Mouse (Mus musculus) neural tube, embryonic 15.5 days (tissue): Measurements from ENCODE around the gene Tmsb10. TPM values are rescaled to one million over a fixed set of nuclear protein-coding genes. Genes with fewer than 3 reads are reported as not detected.

Experiments
- ATAC-seq: fragments of 200-750 bp; cut with Nextera tagmentation; 2 replicates; pipeline ENCODE4 v1.8.0; 2017; ENCODE audit warnings: mild to moderate bottlenecking, moderate TSS enrichment, moderate library complexity; ENCODE audit not compliant: low FRiP score
- H3K27ac ChIP-seq: fragments of 300-500 bp; sonication (generic); replicated peaks from 2 replicates; pipeline ENCODE4 v1.5.1; 2015; ENCODE audit warnings: mild to moderate bottlenecking, inconsistent platforms
- H3K27me3 ChIP-seq: fragments of 300-500 bp; sonication (generic); replicated peaks from 2 replicates; pipeline ENCODE4 v1.6.1; 2015; ENCODE audit warnings: inconsistent platforms
- H3K36me3 ChIP-seq: fragments of 300-500 bp; sonication (generic); 2 replicates; pipeline ENCODE4 v1.6.1; 2015; ENCODE audit warnings: inconsistent platforms
- H3K4me1 ChIP-seq: fragments of 300-500 bp; sonication (generic); 2 replicates; pipeline ENCODE4 v1.6.1; 2015; ENCODE audit warnings: inconsistent platforms
- H3K4me2 ChIP-seq: fragments of 300-500 bp; sonication (generic); 2 replicates; pipeline ENCODE4 v1.6.1; 2015; ENCODE audit warnings: inconsistent platforms, mild to moderate bottlenecking, moderate library complexity
- H3K4me3 ChIP-seq: fragments of 300-500 bp; sonication (generic); replicated peaks from 2 replicates; pipeline ENCODE4 v1.5.1; 2015; ENCODE audit warnings: mild to moderate bottlenecking, inconsistent platforms
- H3K9ac ChIP-seq: fragments of 300-500 bp; sonication (generic); replicated peaks from 2 replicates; pipeline ENCODE4 v1.6.1; 2015; ENCODE audit warnings: mild to moderate bottlenecking, inconsistent platforms
- H3K9me3 ChIP-seq: fragments of 300-500 bp; sonication (generic); replicated peaks from 2 replicates; pipeline ENCODE4 v1.6.1; 2016; ENCODE audit warnings: inconsistent platforms
- WGBS: fragments of 180-500 bp; shearing (Covaris S2); methylation state at CpG from one replicate; pipeline ENCODE4 v1.1.7; 2015; ENCODE audit warnings: mixed read lengths; 5-methylcytosine and 5-hydroxymethylcytosine counted together
- polyA plus RNA-seq: library from polyadenylated mRNA; unstranded; fragments of >200 nt; fragmentation: Nextera tagmentation; extraction: Ambion mirVana; gene quantifications from 2 replicates; pipeline ENCODE4 v1.2.1, GENCODE M21; 2015

Gene Tmsb10
- polyA plus RNA-seq, 1 experiment from 2014 or later: 4,902 TPM

DNA sequence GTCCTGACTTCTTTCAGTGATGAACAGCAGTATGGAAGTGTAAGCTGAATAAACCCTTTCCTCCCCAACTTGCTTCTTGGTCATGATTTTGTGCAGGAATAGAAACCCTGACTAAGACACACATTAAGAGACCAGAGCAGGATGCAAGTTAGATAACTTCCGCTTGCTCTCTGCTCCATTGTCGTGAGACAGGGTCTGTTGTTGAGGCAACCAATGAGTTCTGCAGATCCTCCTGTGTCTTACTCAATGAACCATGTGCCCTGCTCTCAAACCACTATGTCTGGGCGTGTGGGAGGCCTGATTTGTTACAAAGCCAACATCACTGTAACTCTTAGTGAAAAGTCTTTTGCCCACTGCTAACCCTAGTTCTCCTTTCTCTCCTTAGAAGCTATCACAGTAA lies 12.5 kb upstream of the Tmsb10 start:
- no peak overlapping the region for H3K27ac ChIP-seq
- no peaks in the 10 kb centered on the region for H3K4me1 ChIP-seq
- 81% methylated on average over 3 of the region's 3 CpGs for WGBS
- H3K36me3 ChIP-seq: no peaks in the 10 kb centered on the region
- H3K9me3 ChIP-seq: no peaks in the 10 kb centered on the region
- no peak overlapping the region for H3K9ac ChIP-seq
- H3K4me2 ChIP-seq: no peak overlapping the region
- no peak overlapping the region for H3K4me3 ChIP-seq
- no peak for ATAC-seq
- H3K27me3 ChIP-seq: no peaks in the 10 kb centered on the region

DNA sequence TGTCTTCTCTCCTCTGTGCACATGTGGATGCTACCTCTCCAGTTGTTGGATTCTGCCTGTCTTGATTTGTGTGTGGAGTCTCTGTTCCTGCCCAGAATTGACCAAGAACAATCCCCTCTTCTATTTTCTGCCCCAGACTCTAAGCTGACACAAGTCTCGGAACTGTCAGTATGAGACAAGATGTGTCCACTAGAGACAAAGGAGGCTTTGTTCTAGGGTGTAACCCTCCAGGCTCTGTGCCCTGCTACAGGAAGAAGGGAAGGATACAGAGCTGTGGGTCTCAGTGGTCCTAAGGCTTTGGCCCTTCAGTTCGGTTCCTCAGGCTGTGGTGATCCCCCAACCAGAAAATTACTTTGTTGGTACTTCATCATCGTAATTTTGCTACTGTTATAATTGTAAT lies 11.2 kb upstream of the Tmsb10 start:
- no peak for ATAC-seq
- 54% methylated on average over 3 of the region's 3 CpGs for WGBS
- no peak overlapping the region for H3K27ac ChIP-seq
- no peak overlapping the region for H3K4me2 ChIP-seq
- no peak overlapping the region for H3K4me3 ChIP-seq
- no peaks in the 10 kb centered on the region for H3K4me1 ChIP-seq
- no peak overlapping the region for H3K9ac ChIP-seq
- H3K27me3 ChIP-seq: no peaks in the 10 kb centered on the region
- H3K36me3 ChIP-seq: no peaks in the 10 kb centered on the region
- no peaks in the 10 kb centered on the region for H3K9me3 ChIP-seq

DNA sequence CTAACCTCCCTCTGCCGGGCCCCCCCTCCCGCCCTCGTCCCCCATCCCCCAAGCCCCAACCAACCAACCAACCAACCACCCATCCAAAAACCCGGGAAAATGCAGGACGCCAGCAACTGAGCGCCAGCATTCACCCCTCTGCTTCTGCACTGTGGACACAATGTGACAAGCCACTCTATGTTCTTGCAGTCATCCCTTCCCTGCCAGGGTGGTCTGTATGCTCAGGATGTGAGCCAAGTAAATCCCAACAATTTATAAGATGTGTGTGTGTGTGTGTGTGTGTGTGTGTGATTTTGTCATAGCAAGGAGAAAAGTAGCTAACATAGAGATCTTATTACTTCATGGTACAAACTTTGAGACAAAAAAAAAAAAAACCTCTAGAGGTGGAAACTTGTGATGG lies 6.7 kb upstream of the Tmsb10 start:
- H3K9me3 ChIP-seq: no peaks in the 10 kb centered on the region
- H3K27me3 ChIP-seq: no peaks in the 10 kb centered on the region
- H3K4me3 ChIP-seq: no peak overlapping the region
- no peak overlapping the region for H3K9ac ChIP-seq
- no peak overlapping the region for H3K4me2 ChIP-seq
- ATAC-seq: no peak
- WGBS: 95% methylated on average over 6 of the region's 6 CpGs
- peaks cover 6% of the 10 kb centered on the region; the same call in 1 of the 2 replicates for H3K4me1 ChIP-seq
- no peak overlapping the region for H3K27ac ChIP-seq
- H3K36me3 ChIP-seq: no peaks in the 10 kb centered on the region

DNA sequence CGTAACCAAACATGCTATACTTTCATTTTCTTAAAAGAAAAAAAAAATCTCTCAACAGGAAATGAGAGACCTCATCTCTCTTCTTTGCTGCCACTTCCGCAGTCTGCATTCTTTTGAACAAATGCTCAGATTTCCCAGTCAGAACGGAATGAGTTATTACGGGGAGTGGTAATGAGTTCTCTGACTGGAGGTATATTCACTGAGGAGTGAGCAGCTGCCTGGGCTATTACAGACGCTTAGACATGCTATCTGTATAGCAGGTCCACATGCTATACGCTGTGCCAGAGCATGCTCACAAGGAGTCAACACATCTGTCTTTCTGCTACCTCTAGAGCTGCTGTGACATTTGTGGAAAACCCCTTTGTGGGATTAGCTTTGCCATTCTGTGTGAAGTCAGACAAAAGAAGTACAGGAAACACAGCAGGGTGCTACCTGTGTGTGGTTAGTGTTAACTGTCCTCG lies 3.8 kb upstream of the Tmsb10 start:
- Histone ChIP-seq H3K9ac (no peak overlapping the region), H3K27ac (no peak overlapping the region), H3K4me3 (no peak overlapping the region), H3K4me2 (no peak overlapping the region), H3K36me3 (no peaks in the 10 kb centered on the region), H3K4me1 (peaks cover 15% of the 10 kb centered on the region), H3K27me3 (no peaks in the 10 kb centered on the region), H3K9me3 (no peaks in the 10 kb centered on the region)
- ATAC-seq: no peak
- 51% methylated on average over 7 of the region's 7 CpGs for WGBS

DNA sequence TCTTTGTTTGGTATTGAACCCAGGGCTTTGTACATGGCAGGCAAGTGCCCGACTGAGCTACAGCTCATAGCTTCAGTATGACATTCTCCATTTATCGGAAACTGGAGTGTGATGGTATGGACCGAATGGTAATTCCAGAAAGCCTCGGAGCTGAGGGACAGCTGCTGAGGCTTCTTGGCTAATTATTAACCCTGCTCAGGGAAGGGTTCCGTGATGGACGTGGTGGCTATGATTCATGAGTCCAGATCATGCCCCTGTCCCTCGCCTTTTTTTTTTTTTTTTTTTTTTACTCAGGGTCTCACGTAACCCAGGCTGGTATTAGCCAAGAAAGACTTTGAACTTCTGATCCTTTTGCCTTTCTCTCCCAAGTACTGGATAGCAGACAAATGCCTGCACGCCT lies 3.1 kb upstream of the Tmsb10 start:
- H3K4me3 ChIP-seq: no peak overlapping the region
- no peak for ATAC-seq
- no peaks in the 10 kb centered on the region for H3K36me3 ChIP-seq
- no peaks in the 10 kb centered on the region for H3K9me3 ChIP-seq
- H3K4me1 ChIP-seq: peaks cover 15% of the 10 kb centered on the region
- H3K27ac ChIP-seq: no peak overlapping the region
- no peak overlapping the region for H3K9ac ChIP-seq
- H3K27me3 ChIP-seq: no peaks in the 10 kb centered on the region
- no peak overlapping the region for H3K4me2 ChIP-seq
- WGBS: 71% methylated on average over 9 of the region's 9 CpGs

DNA sequence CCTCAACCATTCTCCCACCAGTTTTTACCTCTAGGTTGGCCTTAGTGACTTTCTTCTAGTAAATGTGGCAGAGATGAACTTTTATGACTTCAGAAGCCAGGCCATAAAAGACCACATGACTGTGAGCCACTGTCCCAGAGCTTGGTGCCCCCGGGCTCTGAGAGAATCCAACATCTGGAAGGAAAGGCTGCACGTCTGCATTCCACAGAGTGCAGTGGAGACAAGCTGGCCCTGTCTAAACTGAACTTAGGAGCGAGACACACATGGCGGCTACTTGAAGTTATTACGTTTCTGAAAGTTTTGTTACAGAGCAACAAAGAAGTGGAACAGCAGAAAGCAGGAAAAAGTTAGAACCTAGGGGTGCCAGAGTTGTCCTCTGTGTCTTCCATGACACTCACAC lies 2.1 kb upstream of the Tmsb10 start:
- 77% methylated on average over 5 of the region's 5 CpGs for WGBS
- ATAC-seq: no peak
- Histone ChIP-seq H3K4me2 (no peak overlapping the region), H3K27ac (no peak overlapping the region), H3K9ac (no peak overlapping the region), H3K36me3 (no peaks in the 10 kb centered on the region), H3K4me3 (no peak overlapping the region), H3K27me3 (no peaks in the 10 kb centered on the region), H3K9me3 (no peaks in the 10 kb centered on the region), H3K4me1 (peaks cover 24% of the 10 kb centered on the region)

DNA sequence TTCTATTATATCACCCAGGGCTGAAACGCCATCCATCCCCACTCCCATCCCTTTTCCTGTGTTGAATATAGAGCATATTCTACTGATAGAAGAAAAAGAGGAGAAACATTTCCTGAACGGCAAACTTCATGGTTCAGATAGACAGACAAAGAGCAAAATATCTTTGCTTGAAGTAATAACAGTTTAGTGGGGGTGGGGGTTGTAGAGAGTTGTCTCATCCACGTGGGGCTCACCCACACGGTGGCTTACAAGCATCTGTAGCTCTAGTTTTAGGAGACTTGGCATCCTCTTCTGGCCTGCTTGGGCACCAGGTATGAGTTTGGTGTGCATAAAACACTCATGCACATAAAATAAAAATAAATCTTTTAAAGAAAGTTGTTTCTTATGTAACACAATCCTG lies 627 bp upstream of the Tmsb10 start:
- Histone ChIP-seq H3K4me1 (peaks cover 38% of the 10 kb centered on the region), H3K9ac (peak overlapping the region; percentile 100), H3K36me3 (no peaks in the 10 kb centered on the region), H3K4me2 (peak overlapping the region; percentile 68), H3K4me3 (peak overlapping the region; percentile 90), H3K27me3 (no peaks in the 10 kb centered on the region), H3K27ac (peak overlapping the region; percentile 96), H3K9me3 (no peaks in the 10 kb centered on the region)
- WGBS: 25% methylated on average over 4 of the region's 4 CpGs
- ATAC-seq: no peak

DNA sequence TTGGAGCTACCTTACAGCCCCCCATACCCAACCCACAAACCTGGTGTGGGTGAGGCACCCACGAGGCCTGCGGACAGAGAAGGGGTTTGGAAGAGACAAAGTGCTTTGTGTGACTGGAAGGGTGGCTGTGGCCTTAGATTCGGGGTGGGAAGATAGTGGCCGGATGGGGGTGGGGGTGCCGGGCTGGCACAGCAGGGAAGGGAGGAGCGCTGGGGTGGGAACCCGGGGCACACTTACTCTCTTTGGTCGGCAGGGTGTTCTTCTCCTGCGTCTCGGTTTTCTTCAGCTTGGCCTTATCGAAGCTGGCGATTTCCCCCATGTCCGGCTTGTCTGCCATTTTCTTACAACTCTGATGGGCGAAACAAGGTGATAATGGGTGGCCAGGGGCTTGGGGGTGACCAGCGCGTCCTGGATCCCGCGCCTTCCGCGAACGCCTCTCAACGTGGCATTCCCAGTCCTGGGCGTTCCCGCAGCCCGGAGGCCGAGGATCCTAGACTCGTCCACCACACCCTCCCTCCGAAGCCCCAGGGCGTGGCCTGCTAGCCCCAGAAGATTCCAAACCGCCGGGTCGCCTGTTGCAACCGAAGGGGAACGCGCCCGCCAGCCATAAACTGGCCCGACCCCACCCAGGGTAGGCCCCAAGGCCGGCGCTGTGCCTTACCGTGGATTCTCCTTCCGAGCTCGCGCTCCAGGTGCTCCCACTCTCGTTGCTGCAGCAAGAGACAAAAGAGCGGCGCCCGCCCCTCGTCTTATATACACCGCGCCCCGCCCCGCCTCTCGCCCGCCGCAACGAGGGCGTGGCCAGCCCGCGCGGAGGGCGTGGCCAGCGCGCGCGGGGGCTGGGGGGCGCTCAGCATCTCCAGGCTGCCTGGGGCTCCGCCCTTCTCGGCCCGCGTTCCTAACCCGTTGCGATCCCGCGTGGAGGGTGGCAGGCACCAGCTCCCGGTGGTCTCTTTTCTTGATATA lies 589 bp downstream of the Tmsb10 start:
- Histone ChIP-seq H3K27ac (peak overlapping the region; percentile 96), H3K9me3 (no peaks in the 10 kb centered on the region), H3K36me3 (no peaks in the 10 kb centered on the region), H3K4me2 (peak overlapping the region; percentile 68), H3K9ac (peak overlapping the region; percentile 100), H3K4me1 (peaks cover 38% of the 10 kb centered on the region), H3K4me3 (peak overlapping the region; percentile 90), H3K27me3 (no peaks in the 10 kb centered on the region)
- peak; percentile 90 for ATAC-seq
- under 1% methylated on average over 66 of the region's 75 CpGs for WGBS

DNA sequence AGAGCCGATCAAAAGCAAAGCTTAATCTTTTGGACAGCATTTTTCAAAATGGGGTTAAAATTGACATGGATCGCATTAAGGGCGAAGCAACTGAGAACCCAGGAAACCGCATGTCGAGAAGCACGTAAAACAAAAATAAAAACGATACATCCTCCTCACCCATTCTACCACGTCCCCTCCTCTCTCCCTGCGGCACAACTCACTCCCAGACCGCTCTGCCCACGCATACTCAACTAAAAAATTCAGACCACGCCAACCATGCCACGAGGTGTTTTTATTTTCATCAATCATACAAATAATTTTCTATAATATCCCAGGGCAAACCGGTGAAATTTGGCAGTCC lies 1.5 kb downstream of the Tmsb10 start:
- Histone ChIP-seq H3K9ac (peak overlapping the region; percentile 100), H3K4me2 (peak overlapping the region; percentile 68), H3K4me1 (peaks cover 32% of the 10 kb centered on the region), H3K27me3 (no peaks in the 10 kb centered on the region), H3K27ac (peak overlapping the region; percentile 96), H3K4me3 (peak overlapping the region; percentile 90), H3K9me3 (no peaks in the 10 kb centered on the region), H3K36me3 (no peaks in the 10 kb centered on the region)
- no peak for ATAC-seq
- 1% methylated on average over 14 of the region's 14 CpGs for WGBS

DNA sequence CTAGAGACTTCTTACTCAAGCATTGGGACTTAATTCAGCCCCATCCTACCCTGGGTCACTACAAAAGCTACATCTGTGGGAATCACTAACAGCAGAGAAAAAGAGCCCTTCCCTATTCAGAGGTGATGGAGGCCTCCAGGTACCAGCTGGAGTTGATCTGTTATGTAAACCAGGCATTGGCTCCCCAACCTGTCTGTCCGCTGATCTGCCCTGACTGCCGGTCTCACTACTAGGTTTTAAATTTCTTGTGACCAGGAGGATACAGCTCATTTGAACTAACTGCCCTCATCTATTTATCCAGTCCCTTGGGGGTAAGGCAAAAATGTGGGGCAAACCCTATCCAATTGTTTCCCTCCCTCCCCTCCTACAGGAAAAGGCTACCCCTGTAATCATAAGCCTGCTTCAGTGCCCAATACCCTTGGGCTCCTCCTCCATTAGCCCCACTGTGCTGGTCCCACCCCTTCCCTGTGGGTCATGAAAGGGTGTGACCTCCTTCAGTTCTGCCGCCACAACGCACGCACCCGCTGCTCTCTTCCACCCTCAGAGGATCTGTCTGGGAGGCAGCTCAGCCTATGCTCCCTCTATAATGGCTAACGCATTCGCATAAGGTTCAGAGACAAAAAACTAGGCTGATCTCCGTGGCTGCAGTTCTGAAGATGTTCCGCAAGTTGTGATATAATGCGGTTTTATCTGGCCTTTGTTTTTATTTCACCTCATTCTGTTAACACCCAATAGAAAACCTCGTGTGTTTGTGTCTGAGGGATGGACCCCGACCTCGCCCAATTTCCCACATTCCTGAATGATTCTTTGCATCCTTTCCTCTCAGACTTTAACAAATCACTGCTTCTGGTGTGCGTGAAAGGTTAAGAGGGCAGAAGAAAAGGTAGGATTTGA lies 2.1 kb downstream of the Tmsb10 start:
- Histone ChIP-seq H3K4me1 (peaks cover 32% of the 10 kb centered on the region), H3K4me3 (peak overlapping the region; percentile 90), H3K9ac (peak overlapping the region; percentile 100), H3K27ac (peak overlapping the region; percentile 96), H3K4me2 (peak overlapping the region; percentile 68), H3K36me3 (no peaks in the 10 kb centered on the region), H3K27me3 (no peaks in the 10 kb centered on the region), H3K9me3 (no peaks in the 10 kb centered on the region)
- peak; percentile 29; the same call in 1 of the 2 replicates for ATAC-seq
- 4% methylated on average over 15 of the region's 15 CpGs for WGBS

DNA sequence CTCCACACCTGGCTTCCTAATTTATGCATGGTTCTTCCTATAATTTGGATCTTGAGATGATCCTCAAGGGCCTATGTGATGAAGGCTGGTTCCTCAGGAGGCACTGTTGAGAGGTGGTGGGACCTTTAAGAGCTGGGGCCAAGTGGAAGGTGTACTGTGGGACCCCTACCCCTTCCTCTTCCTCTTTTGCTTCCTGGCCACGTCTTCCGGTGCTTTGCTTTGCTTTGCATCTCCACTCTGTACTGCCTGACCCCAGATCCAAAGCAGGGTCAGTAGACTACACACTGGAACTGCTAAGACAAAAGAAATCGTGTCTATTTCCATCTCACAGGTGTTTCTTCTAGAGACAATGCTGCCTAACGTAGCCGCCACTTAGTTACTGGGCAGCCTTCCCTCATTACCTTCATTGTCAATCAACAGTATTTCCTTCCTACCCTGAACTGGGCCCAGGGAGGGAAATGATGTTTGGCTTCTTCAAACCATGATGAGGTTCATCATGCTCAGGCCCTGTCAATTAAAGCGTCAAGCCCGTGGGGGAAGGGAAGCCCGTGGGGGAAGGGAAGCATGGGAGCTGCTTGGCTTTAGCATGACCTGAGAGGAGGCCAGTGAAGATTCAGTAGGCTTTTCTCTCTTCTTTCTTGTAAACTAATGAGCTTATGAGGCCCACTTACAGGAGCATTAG lies 2.9 kb downstream of the Tmsb10 start:
- peak overlapping the region; percentile 90 for H3K4me3 ChIP-seq
- no peaks in the 10 kb centered on the region for H3K36me3 ChIP-seq
- 43% methylated on average over 8 of the region's 8 CpGs for WGBS
- ATAC-seq: no peak
- H3K27me3 ChIP-seq: no peaks in the 10 kb centered on the region
- peak overlapping the region; percentile 100 for H3K9ac ChIP-seq
- peaks cover 32% of the 10 kb centered on the region for H3K4me1 ChIP-seq
- H3K27ac ChIP-seq: peak overlapping the region; percentile 96
- H3K9me3 ChIP-seq: no peaks in the 10 kb centered on the region
- peak overlapping the region; percentile 68 for H3K4me2 ChIP-seq
